Mouse (Mus musculus) CH12.LX (cell line): ENCODE measurements around the gene H2-M10.6. TPM values are rescaled to one million over a fixed set of nuclear protein-coding genes. Genes with fewer than 3 reads are reported as not detected.
A peak's percentile ranks its signal among the peaks of the same experiment; 100 is the strongest.

ENCODE experiments used
- DNase-seq: peaks from one replicate; pipeline ENCODE4 v3.0.0-alpha.2; 2013; ENCODE audit errors: extremely low read depth
- H3K27ac ChIP-seq: 2 replicates; pipeline ENCODE4 v1.5.1; 2012; ENCODE audit warnings: low read depth, mild to moderate bottlenecking, control low read depth, moderate library complexity; ENCODE audit not compliant: insufficient read depth
- H3K27me3 ChIP-seq: replicated peaks from 2 replicates; pipeline ENCODE3; 2012; ENCODE audit warnings: inconsistent platforms
- H3K36me3 ChIP-seq, 2 experiments: replicated peaks in 1 of 2; 2 replicates each; pipeline versions ENCODE3 to v1.6.1; 2012; ENCODE audit warnings: inconsistent platforms in 1 of 2, low read length in 1 of 2, mild to moderate bottlenecking in 1 of 2, mixed read lengths in 1 of 2, moderate library complexity in 1 of 2; ENCODE audit not compliant: control insufficient read depth in 1 of 2, insufficient read depth in 1 of 2
- H3K4me1 ChIP-seq, 2 experiments: 2 replicates each; pipeline ENCODE4 v1.6.1; 2012; ENCODE audit warnings: inconsistent platforms in 1 of 2, moderate library complexity in 1 of 2; ENCODE audit not compliant: insufficient read depth in 2 of 2, control insufficient read depth in 1 of 2
- H3K4me2 ChIP-seq: 2 replicates; pipeline ENCODE4 v1.6.1; 2012; ENCODE audit warnings: low read depth, mild to moderate bottlenecking, control low read depth; ENCODE audit not compliant: poor library complexity, insufficient read depth, severe bottlenecking
- H3K4me3 ChIP-seq, 3 experiments: fragments of 150-350 bp in 1 of 3; sonication (generic) in 1 of 3; replicated peaks in 1 of 3; 2 replicates each; pipeline versions ENCODE3 to v1.5.1; 2011 to 2012; ENCODE audit warnings: low read depth in 2 of 3, low read length in 2 of 3, mild to moderate bottlenecking in 2 of 3, moderate library complexity in 2 of 3, control low read depth in 1 of 3, improper control_type of control experiment in 1 of 3, inconsistent platforms in 1 of 3, mixed read lengths in 1 of 3; ENCODE audit not compliant: poor library complexity in 1 of 3
- H3K79me2 ChIP-seq: replicated peaks from 2 replicates; pipeline ENCODE4 v1.6.1; 2012; ENCODE audit warnings: mild to moderate bottlenecking, moderate library complexity; ENCODE audit not compliant: control insufficient read depth, poor library complexity, insufficient read depth, severe bottlenecking; ENCODE audit errors: extremely low read depth
- H3K9ac ChIP-seq: 2 replicates; pipeline ENCODE4 v1.6.1; 2012; ENCODE audit warnings: low read depth, mild to moderate bottlenecking, control low read depth, moderate library complexity; ENCODE audit not compliant: insufficient read depth
- H3K9me3 ChIP-seq: replicated peaks from 2 replicates; pipeline ENCODE3; 2012; ENCODE audit warnings: low read length, inconsistent platforms, mixed read lengths
- BHLHE40 ChIP-seq: IDR thresholded peaks from 2 replicates; pipeline ENCODE4 v1.6.1; 2011; ENCODE audit warnings: mild to moderate bottlenecking, low read depth, low read length, improper control_type of control experiment
- CHD1 ChIP-seq: IDR thresholded peaks from 2 replicates; pipeline ENCODE4 v1.6.1; 2012; ENCODE audit warnings: low read depth, low read length, improper control_type of control experiment, inconsistent platforms
- CTCF ChIP-seq, 2 experiments: IDR thresholded peaks in 1 of 2; conservative IDR thresholded peaks in 1 of 2; 2 replicates each; pipeline ENCODE4 v1.5.1; 2011 to 2012; ENCODE audit warnings: low read depth in 2 of 2, low read length in 2 of 2, improper control_type of control experiment in 1 of 2, inconsistent platforms in 1 of 2, mild to moderate bottlenecking in 1 of 2, moderate library complexity in 1 of 2
- E2F4 ChIP-seq: IDR thresholded peaks from 2 replicates; pipeline ENCODE4 v1.6.1; 2011; ENCODE audit warnings: low read depth, low read length, improper control_type of control experiment; ENCODE audit not compliant: insufficient replicate concordance
- EP300 ChIP-seq: IDR thresholded peaks from 2 replicates; pipeline ENCODE4 v1.6.1; 2011; ENCODE audit warnings: low read length, improper control_type of control experiment
- ETS1 ChIP-seq: conservative IDR thresholded peaks from 2 replicates; pipeline ENCODE4 v1.6.1; 2012; ENCODE audit warnings: low read depth, mild to moderate bottlenecking, inconsistent platforms, low read length, improper control_type of control experiment, moderate library complexity
- HCFC1 ChIP-seq: IDR thresholded peaks from 2 replicates; pipeline ENCODE4 v1.6.1; 2012; ENCODE audit warnings: low read depth, mild to moderate bottlenecking, inconsistent platforms, low read length, improper control_type of control experiment
- IRF4 ChIP-seq: IDR thresholded peaks from 2 replicates; pipeline ENCODE4 v1.6.1; 2014; ENCODE audit warnings: low read depth, mild to moderate bottlenecking, inconsistent platforms, low read length, improper control_type of control experiment
- JUN ChIP-seq: IDR thresholded peaks from 2 replicates; pipeline ENCODE4 v1.6.1; 2011; ENCODE audit warnings: low read depth, mild to moderate bottlenecking, low read length, improper control_type of control experiment, moderate library complexity; ENCODE audit not compliant: insufficient read depth
- JUND ChIP-seq: conservative IDR thresholded peaks from 2 replicates; pipeline ENCODE4 v1.6.1; 2011; ENCODE audit warnings: low read depth, low read length, improper control_type of control experiment
- MEF2A ChIP-seq: IDR thresholded peaks from 2 replicates; pipeline ENCODE4 v1.6.1; 2014; ENCODE audit warnings: low read depth, mild to moderate bottlenecking, inconsistent platforms, low read length, improper control_type of control experiment, borderline replicate concordance
- MYC ChIP-seq: IDR thresholded peaks from 2 replicates; pipeline ENCODE4 v1.6.1; 2011; ENCODE audit warnings: low read depth, mild to moderate bottlenecking, improper control_type of control experiment, low read length
- NRF1 ChIP-seq: IDR thresholded peaks from 2 replicates; pipeline ENCODE4 v1.6.1; 2014; ENCODE audit warnings: low read depth, mild to moderate bottlenecking, inconsistent platforms, low read length, improper control_type of control experiment, moderate library complexity
- PAX5 ChIP-seq: IDR thresholded peaks from 2 replicates; pipeline ENCODE4 v1.6.1; 2012; ENCODE audit warnings: low read length, inconsistent platforms, mixed read lengths
- POLR2A ChIP-seq: IDR thresholded peaks from 2 replicates; pipeline ENCODE4 v1.6.1; 2011; ENCODE audit warnings: low read depth, mild to moderate bottlenecking, improper control_type of control experiment, low read length
- POLR2AphosphoS2 ChIP-seq: IDR thresholded peaks from 2 replicates; pipeline ENCODE4 v1.6.1; 2011; ENCODE audit warnings: low read depth, low read length, improper control_type of control experiment
- RAD21 ChIP-seq: IDR thresholded peaks from 2 replicates; pipeline ENCODE4 v1.6.1; 2011; ENCODE audit warnings: low read depth, mild to moderate bottlenecking, low read length, improper control_type of control experiment, moderate library complexity
- RCOR1 ChIP-seq: conservative IDR thresholded peaks from 2 replicates; pipeline ENCODE4 v1.6.1; 2012; ENCODE audit warnings: low read depth, mild to moderate bottlenecking, inconsistent platforms, low read length, improper control_type of control experiment
- SMC3 ChIP-seq: IDR thresholded peaks from 2 replicates; pipeline ENCODE4 v1.6.1; 2011; ENCODE audit warnings: low read depth, low read length, improper control_type of control experiment
- TCF12 ChIP-seq: IDR thresholded peaks from 2 replicates; pipeline ENCODE4 v1.6.1; 2014; ENCODE audit warnings: low read depth, mild to moderate bottlenecking, inconsistent platforms, low read length, improper control_type of control experiment
- UBTF ChIP-seq: IDR thresholded peaks from 2 replicates; pipeline ENCODE4 v1.6.1; 2012; ENCODE audit warnings: low read depth, mild to moderate bottlenecking, inconsistent platforms, low read length, improper control_type of control experiment, moderate library complexity
- USF1 ChIP-seq: IDR thresholded peaks from 2 replicates; pipeline ENCODE4 v1.6.1; 2014; ENCODE audit warnings: low read depth, mild to moderate bottlenecking, inconsistent platforms, low read length, improper control_type of control experiment
- USF2 ChIP-seq: conservative IDR thresholded peaks from 2 replicates; pipeline ENCODE4 v1.6.1; 2011; ENCODE audit warnings: low read depth, low read length, improper control_type of control experiment
- ZNF384 ChIP-seq: IDR thresholded peaks from 2 replicates; pipeline ENCODE4 v1.6.1; 2012; ENCODE audit warnings: low read depth, low read length, improper control_type of control experiment, inconsistent platforms
- dilution Hi-C: fragments of 300-500 bp; cut with MboI; formaldehyde crosslinking; loops from 2 replicates; pipeline ENCODE4 v1.14.3; 2020; ENCODE audit warnings: low sequenced_read_pairs; ENCODE audit not compliant: extremely low pct_unique_long_range_greater_than_20kb, extremely low pct_ligation_motif_present
- in situ Hi-C: fragments of 300-500 bp; cut with MboI; formaldehyde crosslinking; loops from 3 replicates; pipeline ENCODE4 v1.14.3; 2019; ENCODE audit warnings: low sequenced_read_pairs, low pct_ligation_motif_present, low pct_unique_long_range_greater_than_20kb, mixed read lengths
- polyA plus RNA-seq: library from polyadenylated mRNA; unstranded; fragments of >175 nt; gene quantifications from 2 replicates; pipeline ENCODE4 v1.2.1, GENCODE M21; 2012; ENCODE audit warnings: low read depth; ENCODE audit not compliant: insufficient read length
- total RNA-seq, 2 experiments: library from RNA; depleted of rRNA; stranded (reverse); fragments of 300-350 nt in 1 of 2; fragments of >200 nt in 1 of 2; gene quantifications; 2 replicates each; pipeline ENCODE4 v1.2.3; 2012 to 2014

The H2-M10.6 gene
- total and polyA plus RNA-seq, 3 experiments: 0.27 TPM; not detected in 2

- Histone ChIP-seq H3K4me3 (no peak overlapping the region), H3K79me2 (no peaks in the 10 kb centered on the region), H3K9me3 (no peaks in the 10 kb centered on the region), H3K27ac (no peak overlapping the region; the same call in 1 of the 2 replicates), H3K9ac (no peak overlapping the region), H3K27me3 (peaks cover 23% of the 10 kb centered on the region), H3K4me1 (peaks cover 0 to 3% of the 10 kb centered on the region in 2 experiments; a peak in 2 of 4 replicates), H3K4me2 (no peak overlapping the region), H3K36me3 (no peaks in the 10 kb centered on the region)
- in situ Hi-C loops (no loop called here), dilution Hi-C loops (no loop called here)
- TF ChIP-seq IRF4 (no peak), JUND (no peak), EP300 (no peak)
- DNase-seq: no peak
These were observed 20.7 kb downstream of the H2-M10.6 start for GRCm38 (mm10) chr17:36832694-36833093.

- TF ChIP-seq JUND (no peak), ETS1 (no peak), PAX5 (no peak), JUN (no peak), HCFC1 (no peak), E2F4 (no peak), CTCF (conservative IDR thresholded peaks at IDR 0.05 in 1 of 2, IDR thresholded peaks at IDR 0.05 in 1 of 2; ENCODE audit: low read depth in 2 of 2, low read length in 2 of 2) (peak in 1 of 2 experiments; percentile 61; a peak in 2 of 4 replicates), EP300 (no peak), USF1 (no peak), SMC3 (no peak), NRF1 (no peak), RCOR1 (no peak), CHD1 (peak; percentile 78), USF2 (no peak), MYC (0 out of 2 replicates have a peak, but pooled peaks have one; percentile 23), IRF4 (peak; percentile 51; the same call in 1 of the 2 replicates), MEF2A (no peak), TCF12 (no peak), POLR2AphosphoS2 (no peak), ZNF384 (no peak), RAD21 (peak; percentile 4), POLR2A (no peak), BHLHE40 (no peak), UBTF (no peak)
- TF ChIP-seq, all 38 proteins: peak for 5
- DNase-seq: peak; percentile 82
- H3K9me3 ChIP-seq: no peaks in the 10 kb centered on the region
- H3K36me3 ChIP-seq: peaks cover 0 to 9% of the 10 kb centered on the region in 2 experiments
- H3K4me3 ChIP-seq: peak overlapping the region; percentile 34 to 68 (median 48)
- no peak overlapping the region for H3K27ac ChIP-seq
- in situ Hi-C loops: no loop called here
- H3K4me2 ChIP-seq: peak overlapping the region; percentile 82
- peaks cover 9% of the 10 kb centered on the region for H3K27me3 ChIP-seq
- peaks cover 3% of the 10 kb centered on the region for H3K79me2 ChIP-seq
- peak overlapping the region; percentile 63 for H3K9ac ChIP-seq
- dilution Hi-C loops: no loop called here
- peaks cover 4 to 26% of the 10 kb centered on the region in 2 experiments for H3K4me1 ChIP-seq
These were observed 23.8 kb downstream of the H2-M10.6 start for GRCm38 (mm10) chr17:36835591-36836426.
